Mouse (Mus musculus) B cell, adult 2 months (primary cell): Measurements from ENCODE around the gene Fbxw19.
"Not testable (repeated sequence)": the region's sequence is repeated elsewhere in the genome, so short reads cannot be mapped to it uniquely, and the experiment has no call there.

Source experiments
- DNase-seq, 2 experiments: peaks; one replicate each; pipeline ENCODE4 v3.0.0; 2022

The Fbxw19 gene

GRCm38 (mm10) chr9:109495775-109496174 is at the start of gene Fbxw19:
TSS of gene Fbxw19 (minus strand) at chr9:109495875.
- not testable (repeated sequence) for DNase-seq

GRCm38 (mm10) chr9:109523385-109524064 is 27.9 kb upstream of the Fbxw19 start:
- DNase-seq: no peak

- DNase-seq: no peak
Measured at GRCm38 (mm10) chr9:109449040-109449439, 46.6 kb downstream of the Fbxw19 start, which contains the start of gene Fbxw16. TSS of gene Fbxw16 (minus strand) at chr9:109449140.

- DNase-seq: no peak
Measured at GRCm38 (mm10) chr9:109432956-109433355, 62.7 kb downstream of the Fbxw19 start.
